Mouse (Mus musculus) bone marrow, adult 2 months (tissue): ENCODE data around the gene Tenm4.

Experiments used
- CTCF ChIP-seq: fragments of 200-500 bp; IDR thresholded peaks from 2 replicates; pipeline ENCODE4 v1.5.1; 2011; ENCODE audit warnings: low read length, control low read depth; ENCODE audit not compliant: control insufficient read depth, insufficient read depth
- POLR2A ChIP-seq: fragments of 200-500 bp; IDR thresholded peaks from 2 replicates; pipeline ENCODE4 v1.6.1; 2011; ENCODE audit warnings: low read depth, mild to moderate bottlenecking, control low read depth, low read length, borderline replicate concordance; ENCODE audit not compliant: control insufficient read depth

GRCm38 (mm10) chr7:96532804-96533400 lies 361.9 kb downstream of the Tenm4 start:
- TF ChIP-seq CTCF (no peak), POLR2A (no peak)
